Mouse (Mus musculus) kidney, embryonic 14.5 days (tissue): ENCODE results near the gene Tlx2. TPM values are rescaled to one million over a fixed set of nuclear protein-coding genes. Genes with fewer than 3 reads are reported as not detected.

Experiments
- ATAC-seq: fragments of 200-750 bp; cut with Nextera tagmentation; 2 replicates; pipeline ENCODE4 v1.8.0; 2017; ENCODE audit warnings: moderate number of reproducible peaks, mild to moderate bottlenecking, moderate TSS enrichment, moderate library complexity; ENCODE audit not compliant: low FRiP score, low TSS enrichment
- H3K27ac ChIP-seq: fragments of 300-500 bp; sonication (generic); 2 replicates; pipeline ENCODE4 v1.5.1; 2014; ENCODE audit warnings: low read depth, mild to moderate bottlenecking, low read length, moderate library complexity, mixed read lengths
- H3K27me3 ChIP-seq: fragments of 300-500 bp; sonication (generic); 2 replicates; pipeline ENCODE4 v1.6.1; 2014; ENCODE audit warnings: mild to moderate bottlenecking, low read length; ENCODE audit not compliant: control insufficient read depth, insufficient read depth
- H3K36me3 ChIP-seq: fragments of 300-500 bp; sonication (generic); 2 replicates; pipeline ENCODE4 v1.6.1; 2014; ENCODE audit warnings: low read length, mixed read lengths; ENCODE audit not compliant: control insufficient read depth, insufficient read depth
- H3K4me1 ChIP-seq: fragments of 300-500 bp; sonication (generic); 2 replicates; pipeline ENCODE4 v1.6.1; 2014; ENCODE audit warnings: low read length, mixed read lengths; ENCODE audit not compliant: control insufficient read depth, insufficient read depth
- H3K4me2 ChIP-seq: fragments of 300-500 bp; sonication (generic); replicated peaks from 2 replicates; pipeline ENCODE4 v1.6.1; 2014; ENCODE audit warnings: low read depth, mild to moderate bottlenecking, low read length
- H3K4me3 ChIP-seq: fragments of 300-500 bp; sonication (generic); 2 replicates; pipeline ENCODE4 v1.5.1; 2014; ENCODE audit warnings: mild to moderate bottlenecking, low read length
- H3K9ac ChIP-seq: fragments of 300-500 bp; sonication (generic); 2 replicates; pipeline ENCODE4 v1.6.1; 2014; ENCODE audit warnings: low read depth, mild to moderate bottlenecking, low read length, moderate library complexity
- H3K9me3 ChIP-seq: fragments of 300-500 bp; sonication (generic); 2 replicates; pipeline ENCODE4 v1.6.1; 2016; ENCODE audit warnings: low read length; ENCODE audit not compliant: control insufficient read depth
- WGBS: fragments of 180-500 bp; shearing (Covaris S2); extraction: QIAGEN DNeasy Blood & Tissue Kit; methylation state at CpG from one replicate; pipeline ENCODE4 v1.1.7; 2014; 5-methylcytosine and 5-hydroxymethylcytosine counted together
- polyA plus RNA-seq: library from polyadenylated mRNA; unstranded; fragments of >200 nt; fragmentation: Nextera tagmentation; extraction: Ambion mirVana; gene quantifications from 2 replicates; pipeline ENCODE4 v1.2.1, GENCODE M21; 2014

Tlx2 gene
- polyA plus RNA-seq, 1 experiment from 2014 or later: not detected

GRCm38 (mm10) chr6:83101316-83101687, 31.2 kb upstream of the Tlx2 start, which contains the start of the genes Ccdc142 and Gm42688:
TSS of gene Ccdc142 (plus strand) at chr6:83101601.
TSS of gene Gm42688 (plus strand) at chr6:83101617.
- peak; percentile 86 for ATAC-seq
- Histone ChIP-seq H3K9ac (peak within 1 kb of the TSS; percentile 64), H3K9me3 (no peaks in the 10 kb centered on the region), H3K27me3 (no peaks in the 10 kb centered on the region), H3K4me2 (peak within 1 kb of the TSS; percentile 99), H3K27ac (peak within 1 kb of the TSS; percentile 12; the same call in 1 of the 2 replicates), H3K36me3 (no peaks in the 10 kb centered on the region), H3K4me1 (peaks cover 11% of the 10 kb centered on the region), H3K4me3 (peak within 1 kb of the TSS; percentile 49)
- WGBS: under 1% methylated on average over 25 of the region's 25 CpGs

- Histone ChIP-seq H3K4me3 (no peak overlapping the region), H3K27ac (no peak overlapping the region; the same call in 1 of the 2 replicates), H3K4me2 (no peak overlapping the region), H3K9ac (no peak overlapping the region), H3K27me3 (no peaks in the 10 kb centered on the region), H3K4me1 (peaks cover 11% of the 10 kb centered on the region), H3K36me3 (no peaks in the 10 kb centered on the region), H3K9me3 (no peaks in the 10 kb centered on the region; the same call in 1 of the 2 replicates)
- 23% methylated on average over 2 of the region's 2 CpGs for WGBS
- no peak for ATAC-seq
These were observed 28.3 kb upstream of the Tlx2 start for GRCm38 (mm10) chr6:83098411-83098810.

- 0 out of 2 replicates have a peak, but pooled peaks cover 5% of the 10 kb centered on the region for H3K4me1 ChIP-seq
- 53% methylated on average over 6 of the region's 6 CpGs for WGBS
- H3K4me2 ChIP-seq: no peak overlapping the region
- no peak overlapping the region for H3K4me3 ChIP-seq
- ATAC-seq: no peak
- H3K36me3 ChIP-seq: no peaks in the 10 kb centered on the region
- no peak overlapping the region for H3K9ac ChIP-seq
- H3K27me3 ChIP-seq: no peaks in the 10 kb centered on the region
- H3K9me3 ChIP-seq: no peaks in the 10 kb centered on the region; the same call in 1 of the 2 replicates
- no peak overlapping the region for H3K27ac ChIP-seq
These were observed 25.9 kb upstream of the Tlx2 start for GRCm38 (mm10) chr6:83095968-83096367.

GRCm38 (mm10) chr6:83092416-83093127, 22.5 kb upstream of the Tlx2 start:
- WGBS: 35% methylated on average over 6 of the region's 6 CpGs
- Histone ChIP-seq H3K4me2 (no peak overlapping the region), H3K36me3 (no peaks in the 10 kb centered on the region), H3K9ac (no peak overlapping the region), H3K9me3 (no peaks in the 10 kb centered on the region; the same call in 1 of the 2 replicates), H3K4me1 (peaks cover 10% of the 10 kb centered on the region; the same call in 1 of the 2 replicates), H3K27me3 (peaks cover 12% of the 10 kb centered on the region; the same call in 1 of the 2 replicates), H3K4me3 (no peak overlapping the region), H3K27ac (no peak overlapping the region)
- ATAC-seq: no peak

- peak overlapping the region; percentile 49 for H3K4me2 ChIP-seq
- no peak overlapping the region for H3K27ac ChIP-seq
- no peak for ATAC-seq
- H3K9me3 ChIP-seq: no peaks in the 10 kb centered on the region
- 22% methylated on average over 9 of the region's 9 CpGs for WGBS
- 0 out of 2 replicates have a peak, but pooled peaks cover under 1% of the 10 kb centered on the region for H3K36me3 ChIP-seq
- peaks cover 41% of the 10 kb centered on the region for H3K4me1 ChIP-seq
- peak overlapping the region; percentile 2; the same call in 1 of the 2 replicates for H3K9ac ChIP-seq
- H3K4me3 ChIP-seq: peak overlapping the region; percentile 33; the same call in 1 of the 2 replicates
- H3K27me3 ChIP-seq: peaks cover 27% of the 10 kb centered on the region; the same call in 1 of the 2 replicates
These were observed 17.8 kb upstream of the Tlx2 start for GRCm38 (mm10) chr6:83087926-83088260.

GRCm38 (mm10) chr6:83087205-83087925, 17.3 kb upstream of the Tlx2 start:
- WGBS: 2% methylated on average over 47 of the region's 47 CpGs
- H3K9ac ChIP-seq: peak overlapping the region; percentile 2; the same call in 1 of the 2 replicates

GRCm38 (mm10) chr6:83086121-83087035, 16.3 kb upstream of the Tlx2 start, which contains the start of gene Lbx2:
TSS of gene Lbx2 (plus strand) at chr6:83086367.
- Histone ChIP-seq H3K4me3 (peak within 1 kb of the TSS; percentile 33), H3K9ac (peak within 1 kb of the TSS; percentile 45; the same call in 1 of the 2 replicates), H3K9me3 (no peaks in the 10 kb centered on the region), H3K27ac (no peak within 1 kb of the TSS), H3K27me3 (peaks cover 27% of the 10 kb centered on the region; the same call in 1 of the 2 replicates), H3K4me2 (peak within 1 kb of the TSS; percentile 49), H3K4me1 (peaks cover 37% of the 10 kb centered on the region), H3K36me3 (peaks cover 2% of the 10 kb centered on the region; the same call in 1 of the 2 replicates)
- peak; percentile 28; the same call in 1 of the 2 replicates for ATAC-seq
- 2% methylated on average over 42 of the region's 42 CpGs for WGBS

More at GRCm38 (mm10) chr6:83087205-83087925, 17.3 kb upstream of the Tlx2 start:
- peak overlapping the region; percentile 49 for H3K4me2 ChIP-seq
- no peak overlapping the region for H3K27ac ChIP-seq
- peaks cover 37% of the 10 kb centered on the region for H3K4me1 ChIP-seq
- 0 out of 2 replicates have a peak, but pooled peaks cover 2% of the 10 kb centered on the region for H3K36me3 ChIP-seq
- H3K27me3 ChIP-seq: peaks cover 27% of the 10 kb centered on the region; the same call in 1 of the 2 replicates
- no peak for ATAC-seq
- no peaks in the 10 kb centered on the region for H3K9me3 ChIP-seq
- peak overlapping the region; percentile 33 for H3K4me3 ChIP-seq

GRCm38 (mm10) chr6:83084477-83084876, 14.4 kb upstream of the Tlx2 start:
- H3K4me1 ChIP-seq: peaks cover 41% of the 10 kb centered on the region

More at GRCm38 (mm10) chr6:83084477-83084876, 14.4 kb upstream of the Tlx2 start:
- WGBS: 6% methylated on average over 6 of the region's 6 CpGs
- Histone ChIP-seq H3K9ac (0 out of 2 replicates have a peak overlapping the region, but pooled peaks have one; percentile 1), H3K27ac (peak overlapping the region; percentile 44; the same call in 1 of the 2 replicates), H3K4me3 (no peak overlapping the region), H3K4me2 (peak overlapping the region; percentile 21), H3K36me3 (peaks cover 18% of the 10 kb centered on the region), H3K9me3 (no peaks in the 10 kb centered on the region), H3K27me3 (peaks cover 27% of the 10 kb centered on the region; the same call in 1 of the 2 replicates)
- peak; percentile 43 for ATAC-seq
